Mouse (Mus musculus): ENCODE results near the gene Pus7.
"Not testable (repeated sequence)": the region's sequence is repeated elsewhere in the genome, so short reads cannot be mapped to it uniquely, and the experiment has no call there.

The Pus7 gene

GRCm38 (mm10) chr5:23749882-23750281, 33.6 kb downstream of the Pus7 start:
- DNase-seq, result no peak

- DNase-seq, result no peak
These were observed 40.2 kb downstream of the Pus7 start for GRCm38 (mm10) chr5:23743261-23743660.

GRCm38 (mm10) chr5:23737111-23737510, 46.4 kb downstream of the Pus7 start:
- DNase-seq, result no peak

- peak; percentile 12 for DNase-seq
These were observed 47.1 kb downstream of the Pus7 start for GRCm38 (mm10) chr5:23736366-23736765.

GRCm38 (mm10) chr5:23721956-23722355, 61.6 kb downstream of the Pus7 start:
- DNase-seq, result no peak

- DNase-seq, result no peak
These were observed 64.6 kb downstream of the Pus7 start for GRCm38 (mm10) chr5:23718881-23719328.

- DNase-seq, result no peak
These were observed 65.4 kb downstream of the Pus7 start for GRCm38 (mm10) chr5:23718182-23718534.

GRCm38 (mm10) chr5:23717469-23718181, 65.9 kb downstream of the Pus7 start:
- no peak for DNase-seq

- DNase-seq, result peak; percentile 8
These were observed 69.8 kb downstream of the Pus7 start for GRCm38 (mm10) chr5:23713401-23714335.

GRCm38 (mm10) chr5:23712130-23713001, 71.1 kb downstream of the Pus7 start:
- peak; percentile 89 for DNase-seq

GRCm38 (mm10) chr5:23711671-23712129, 71.8 kb downstream of the Pus7 start:
- peak; percentile 43 for DNase-seq

GRCm38 (mm10) chr5:23711244-23711643, 72.3 kb downstream of the Pus7 start:
- DNase-seq, result no peak

- DNase-seq, result no peak
These were observed 73.8 kb downstream of the Pus7 start for GRCm38 (mm10) chr5:23709661-23710060.

- not testable (repeated sequence) for DNase-seq
These were observed 76.6 kb downstream of the Pus7 start for GRCm38 (mm10) chr5:23706601-23707597.

- DNase-seq, result no peak
These were observed 86.1 kb downstream of the Pus7 start for GRCm38 (mm10) chr5:23697457-23697856.

Data from lung, postnatal 10 days (tissue).